Mouse (Mus musculus): Measurements from ENCODE around the gene Ovca2. TPM values are rescaled to one million over a fixed set of nuclear protein-coding genes. Genes with fewer than 3 reads are reported as not detected.

The Ovca2 gene
- polyA plus RNA-seq, 1 experiment from 2014 or later = 19.7 TPM

- 77% methylated on average over 11 of the region's 11 CpGs for WGBS
- peaks cover 19 to 26% of the 10 kb centered on the region in 2 experiments for H3K4me1 ChIP-seq (ENCODE audit: control insufficient read depth in 2 of 2, insufficient read depth in 2 of 2, low read length in 2 of 2)
- no peak; the same call in 1 of the 2 replicates for ATAC-seq (ENCODE audit: insufficient number of reproducible peaks, insufficient read depth, low FRiP score, low read depth)
- H3K4me2 ChIP-seq (ENCODE audit: low read length) = no peak overlapping the region
- H3K9ac ChIP-seq (ENCODE audit: low read length) = peak overlapping the region; percentile 58
- no peaks in the 10 kb centered on the region for H3K27me3 ChIP-seq (ENCODE audit: control insufficient read depth, insufficient read depth, low read length)
- H3K4me3 ChIP-seq (ENCODE audit: control insufficient read depth in 1 of 2, insufficient read depth in 1 of 2, low read depth in 1 of 2, low read length in 2 of 2) = no peak overlapping the region
- H3K9me3 ChIP-seq (ENCODE audit: control insufficient read depth, low read length) = no peaks in the 10 kb centered on the region
- peaks cover 40% of the 10 kb centered on the region for H3K36me3 ChIP-seq (ENCODE audit: control insufficient read depth, insufficient read depth, low read length)
- H3K27ac ChIP-seq (replicated peaks in 1 of 2; ENCODE audit: control insufficient read depth in 1 of 2, insufficient read depth in 1 of 2, low read depth in 2 of 2, low read length in 2 of 2) = peak overlapping the region; percentile 68 to 87
Observed at GRCm38 (mm10) chr11:75148332-75149035, 30.2 kb downstream of the Ovca2 start.

- peaks cover 47% of the 10 kb centered on the region for H3K36me3 ChIP-seq (ENCODE audit: control insufficient read depth, insufficient read depth, low read length)
- no peaks in the 10 kb centered on the region for H3K27me3 ChIP-seq (ENCODE audit: control insufficient read depth, insufficient read depth, low read length)
- no peak overlapping the region for H3K4me3 ChIP-seq (ENCODE audit: control insufficient read depth in 1 of 2, insufficient read depth in 1 of 2, low read depth in 1 of 2, low read length in 2 of 2)
- H3K9ac ChIP-seq (ENCODE audit: low read length) = peak overlapping the region; percentile 58
- H3K4me1 ChIP-seq (ENCODE audit: control insufficient read depth in 2 of 2, insufficient read depth in 2 of 2, low read length in 2 of 2) = peaks cover 17 to 26% of the 10 kb centered on the region in 2 experiments
- H3K27ac ChIP-seq (replicated peaks in 1 of 2; ENCODE audit: control insufficient read depth in 1 of 2, insufficient read depth in 1 of 2, low read depth in 2 of 2, low read length in 2 of 2) = peak overlapping the region; percentile 68 to 87
- H3K4me2 ChIP-seq (ENCODE audit: low read length) = no peak overlapping the region
- ATAC-seq (ENCODE audit: insufficient number of reproducible peaks, insufficient read depth, low FRiP score, low read depth) = peak; percentile 59; the same call in 1 of the 2 replicates
- no peaks in the 10 kb centered on the region for H3K9me3 ChIP-seq (ENCODE audit: control insufficient read depth, low read length)
- whole genome bisulfite sequencing = 25% methylated on average over 3 of the region's 3 CpGs
Observed at GRCm38 (mm10) chr11:75147846-75148168, 30.8 kb downstream of the Ovca2 start.

GRCm38 (mm10) chr11:75147106-75147845 is 31.4 kb downstream of the Ovca2 start:
- H3K9me3 ChIP-seq (ENCODE audit: control insufficient read depth, low read length) = no peaks in the 10 kb centered on the region
- H3K4me3 ChIP-seq (ENCODE audit: control insufficient read depth in 1 of 2, insufficient read depth in 1 of 2, low read depth in 1 of 2, low read length in 2 of 2) = no peak overlapping the region
- H3K4me1 ChIP-seq (ENCODE audit: control insufficient read depth in 2 of 2, insufficient read depth in 2 of 2, low read length in 2 of 2) = peaks cover 14 to 26% of the 10 kb centered on the region in 2 experiments
- WGBS = 21% methylated on average over 11 of the region's 11 CpGs
- H3K4me2 ChIP-seq (ENCODE audit: low read length) = 0 out of 2 replicates have a peak overlapping the region, but pooled peaks have one; percentile 5
- H3K27ac ChIP-seq (replicated peaks in 1 of 2; ENCODE audit: control insufficient read depth in 1 of 2, insufficient read depth in 1 of 2, low read depth in 2 of 2, low read length in 2 of 2) = peak overlapping the region; percentile 68 to 87
- H3K9ac ChIP-seq (ENCODE audit: low read length) = peak overlapping the region; percentile 58; the same call in 1 of the 2 replicates
- no peak for ATAC-seq (ENCODE audit: insufficient number of reproducible peaks, insufficient read depth, low FRiP score, low read depth)
- no peaks in the 10 kb centered on the region for H3K27me3 ChIP-seq (ENCODE audit: control insufficient read depth, insufficient read depth, low read length)
- H3K36me3 ChIP-seq (ENCODE audit: control insufficient read depth, insufficient read depth, low read length) = peaks cover 49% of the 10 kb centered on the region

- Histone ChIP-seq H3K9ac (ENCODE audit: low read length) (no peak overlapping the region), H3K27me3 (ENCODE audit: control insufficient read depth, insufficient read depth, low read length) (no peaks in the 10 kb centered on the region), H3K4me2 (ENCODE audit: low read length) (no peak overlapping the region), H3K9me3 (ENCODE audit: control insufficient read depth, low read length) (no peaks in the 10 kb centered on the region), H3K4me3 (ENCODE audit: control insufficient read depth in 1 of 2, insufficient read depth in 1 of 2, low read depth in 1 of 2, low read length in 2 of 2) (no peak overlapping the region), H3K4me1 (ENCODE audit: control insufficient read depth in 2 of 2, insufficient read depth in 2 of 2, low read length in 2 of 2) (peaks cover 14 to 26% of the 10 kb centered on the region in 2 experiments), H3K36me3 (ENCODE audit: control insufficient read depth, insufficient read depth, low read length) (peaks cover 43% of the 10 kb centered on the region), H3K27ac (replicated peaks in 1 of 2; ENCODE audit: control insufficient read depth in 1 of 2, insufficient read depth in 1 of 2, low read depth in 2 of 2, low read length in 2 of 2) (no peak overlapping the region)
- WGBS = 83% methylated on average over 2 of the region's 2 CpGs
- no peak for ATAC-seq (ENCODE audit: insufficient number of reproducible peaks, insufficient read depth, low FRiP score, low read depth)
Observed at GRCm38 (mm10) chr11:75145841-75146240, 32.8 kb downstream of the Ovca2 start.

- WGBS = 72% methylated on average over 4 of the region's 4 CpGs
- H3K4me2 ChIP-seq (ENCODE audit: low read length) = no peak overlapping the region
- H3K36me3 ChIP-seq (ENCODE audit: control insufficient read depth, insufficient read depth, low read length) = peaks cover 25% of the 10 kb centered on the region
- H3K4me1 ChIP-seq (ENCODE audit: control insufficient read depth in 2 of 2, insufficient read depth in 2 of 2, low read length in 2 of 2) = peaks cover 27 to 42% of the 10 kb centered on the region in 2 experiments
- no peak overlapping the region for H3K9ac ChIP-seq (ENCODE audit: low read length)
- no peaks in the 10 kb centered on the region for H3K9me3 ChIP-seq (ENCODE audit: control insufficient read depth, low read length)
- no peak for ATAC-seq (ENCODE audit: insufficient number of reproducible peaks, insufficient read depth, low FRiP score, low read depth)
- H3K4me3 ChIP-seq (ENCODE audit: control insufficient read depth in 1 of 2, insufficient read depth in 1 of 2, low read depth in 1 of 2, low read length in 2 of 2) = no peak overlapping the region
- no peaks in the 10 kb centered on the region for H3K27me3 ChIP-seq (ENCODE audit: control insufficient read depth, insufficient read depth, low read length)
- no peak overlapping the region for H3K27ac ChIP-seq (replicated peaks in 1 of 2; ENCODE audit: control insufficient read depth in 1 of 2, insufficient read depth in 1 of 2, low read depth in 2 of 2, low read length in 2 of 2)
Observed at GRCm38 (mm10) chr11:75142749-75143148, 35.9 kb downstream of the Ovca2 start.

GRCm38 (mm10) chr11:75141913-75142312 is 36.7 kb downstream of the Ovca2 start:
- H3K4me2 ChIP-seq (ENCODE audit: low read length) = no peak overlapping the region
- no peaks in the 10 kb centered on the region for H3K9me3 ChIP-seq (ENCODE audit: control insufficient read depth, low read length)
- 52% methylated on average over 1 of the region's 1 CpGs for WGBS
- H3K27me3 ChIP-seq (ENCODE audit: control insufficient read depth, insufficient read depth, low read length) = no peaks in the 10 kb centered on the region
- ATAC-seq (ENCODE audit: insufficient number of reproducible peaks, insufficient read depth, low FRiP score, low read depth) = no peak
- H3K27ac ChIP-seq (replicated peaks in 1 of 2; ENCODE audit: control insufficient read depth in 1 of 2, insufficient read depth in 1 of 2, low read depth in 2 of 2, low read length in 2 of 2) = no peak overlapping the region
- H3K9ac ChIP-seq (ENCODE audit: low read length) = no peak overlapping the region
- H3K4me1 ChIP-seq (ENCODE audit: control insufficient read depth in 2 of 2, insufficient read depth in 2 of 2, low read length in 2 of 2) = peaks cover 24 to 42% of the 10 kb centered on the region in 2 experiments
- no peak overlapping the region for H3K4me3 ChIP-seq (ENCODE audit: control insufficient read depth in 1 of 2, insufficient read depth in 1 of 2, low read depth in 1 of 2, low read length in 2 of 2)
- H3K36me3 ChIP-seq (ENCODE audit: control insufficient read depth, insufficient read depth, low read length) = peaks cover 27% of the 10 kb centered on the region

- no peak overlapping the region; a peak in 1 of 4 replicates for H3K27ac ChIP-seq (replicated peaks in 1 of 2; ENCODE audit: control insufficient read depth in 1 of 2, insufficient read depth in 1 of 2, low read depth in 2 of 2, low read length in 2 of 2)
- H3K4me1 ChIP-seq (ENCODE audit: control insufficient read depth in 2 of 2, insufficient read depth in 2 of 2, low read length in 2 of 2) = peaks cover 23 to 44% of the 10 kb centered on the region in 2 experiments
- 70% methylated on average over 3 of the region's 3 CpGs for WGBS
- no peak for ATAC-seq (ENCODE audit: insufficient number of reproducible peaks, insufficient read depth, low FRiP score, low read depth)
- H3K9me3 ChIP-seq (ENCODE audit: control insufficient read depth, low read length) = no peaks in the 10 kb centered on the region
- no peak overlapping the region for H3K4me2 ChIP-seq (ENCODE audit: low read length)
- H3K27me3 ChIP-seq (ENCODE audit: control insufficient read depth, insufficient read depth, low read length) = no peaks in the 10 kb centered on the region
- H3K36me3 ChIP-seq (ENCODE audit: control insufficient read depth, insufficient read depth, low read length) = peaks cover 27% of the 10 kb centered on the region
- no peak overlapping the region for H3K9ac ChIP-seq (ENCODE audit: low read length)
- no peak overlapping the region for H3K4me3 ChIP-seq (ENCODE audit: control insufficient read depth in 1 of 2, insufficient read depth in 1 of 2, low read depth in 1 of 2, low read length in 2 of 2)
Observed at GRCm38 (mm10) chr11:75141038-75141437, 37.6 kb downstream of the Ovca2 start.
